Mouse (Mus musculus) kidney, postnatal 0 days (tissue): ENCODE results near the gene Mien1. TPM values are rescaled to one million over a fixed set of nuclear protein-coding genes. Genes with fewer than 3 reads are reported as not detected.

Experiments used
- ATAC-seq: fragments of 200-750 bp; cut with Nextera tagmentation; replicated peaks from 2 replicates; pipeline ENCODE4 v1.8.0; 2017; ENCODE audit warnings: low read depth, moderate number of reproducible peaks, moderate TSS enrichment, moderate library complexity; ENCODE audit not compliant: low FRiP score
- DNase-seq: peaks from one replicate; pipeline ENCODE4 v3.0.0-alpha.2; 2016; ENCODE audit warnings: low spot score
- H3K27ac ChIP-seq: fragments of 300-500 bp; sonication (generic); 2 replicates; pipeline ENCODE4 v1.5.1; 2014; ENCODE audit warnings: mild to moderate bottlenecking
- H3K27me3 ChIP-seq: fragments of 300-500 bp; sonication (generic); 2 replicates; pipeline ENCODE4 v1.6.1; 2014; ENCODE audit warnings: low read length, mixed read lengths; ENCODE audit not compliant: insufficient read depth
- H3K36me3 ChIP-seq: fragments of 300-500 bp; sonication (generic); 2 replicates; pipeline ENCODE4 v1.6.1; 2014; ENCODE audit warnings: low read length, mixed read lengths; ENCODE audit not compliant: insufficient read depth
- H3K4me1 ChIP-seq: fragments of 300-500 bp; sonication (generic); replicated peaks from 2 replicates; pipeline ENCODE4 v1.6.1; 2014; ENCODE audit warnings: antibody characterized with exemption, low read length, mixed read lengths; ENCODE audit not compliant: insufficient read depth
- H3K4me2 ChIP-seq: fragments of 300-500 bp; sonication (generic); 2 replicates; pipeline ENCODE4 v1.6.1; 2014; ENCODE audit warnings: mild to moderate bottlenecking, low read length, moderate library complexity, mixed read lengths
- H3K4me3 ChIP-seq: fragments of 300-500 bp; sonication (generic); replicated peaks from 2 replicates; pipeline ENCODE4 v1.5.1; 2014; ENCODE audit warnings: low read depth, low read length
- H3K9ac ChIP-seq: fragments of 300-500 bp; sonication (generic); 2 replicates; pipeline ENCODE4 v1.6.1; 2014; ENCODE audit warnings: low read depth, low read length
- H3K9me3 ChIP-seq: fragments of 300-500 bp; sonication (generic); replicated peaks from 2 replicates; pipeline ENCODE4 v1.6.1; 2016; ENCODE audit warnings: low read length, inconsistent platforms, mixed read lengths
- CTCF ChIP-seq: IDR thresholded peaks from 2 replicates; pipeline ENCODE4 v1.5.1; 2016; ENCODE audit warnings: antibody characterized with exemption, low read depth, mild to moderate bottlenecking, moderate library complexity
- WGBS: fragments of 180-500 bp; shearing (Covaris S2); extraction: QIAGEN DNeasy Blood & Tissue Kit; methylation state at CpG from one replicate; pipeline ENCODE4 v1.1.7; 2014; 5-methylcytosine and 5-hydroxymethylcytosine counted together
- polyA plus RNA-seq: library from polyadenylated mRNA; unstranded; fragments of >200 nt; fragmentation: Nextera tagmentation; extraction: Ambion mirVana; gene quantifications from 2 replicates; pipeline ENCODE4 v1.2.1, GENCODE M21; 2015

Mien1 gene
- polyA plus RNA-seq, 1 experiment from 2014 or later = 155 TPM

DNA sequence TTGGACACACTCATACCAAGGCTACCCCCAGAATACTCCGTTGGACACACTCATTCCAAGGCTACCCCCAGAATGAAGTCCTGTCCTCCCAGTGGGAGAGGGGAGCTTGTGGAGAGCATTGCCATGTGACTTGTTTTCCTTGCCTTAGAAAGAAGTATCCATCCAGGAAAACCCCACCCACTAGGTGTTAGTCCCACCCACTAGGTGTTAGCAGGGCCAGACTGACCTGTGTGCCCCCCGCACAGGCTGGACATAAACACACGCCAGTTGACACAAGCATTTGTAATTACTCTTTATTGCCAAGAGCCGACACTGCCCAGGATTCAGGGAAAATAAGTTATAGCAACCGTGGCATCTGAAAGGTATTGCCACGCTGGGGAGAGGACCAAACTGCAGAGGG lies 1.4 kb downstream of the Mien1 start:
- H3K36me3 ChIP-seq = peaks cover 30% of the 10 kb centered on the region
- no peak overlapping the region for H3K4me2 ChIP-seq
- DNase-seq = no peak
- H3K27ac ChIP-seq = peak overlapping the region; percentile 66; the same call in 1 of the 2 replicates
- ATAC-seq = no peak
- no peak for TF ChIP-seq CTCF
- H3K9me3 ChIP-seq = no peaks in the 10 kb centered on the region
- 68% methylated on average over 6 of the region's 6 CpGs for WGBS
- H3K4me1 ChIP-seq = no peaks in the 10 kb centered on the region; the same call in 1 of the 2 replicates
- no peaks in the 10 kb centered on the region for H3K27me3 ChIP-seq
- no peak overlapping the region for H3K4me3 ChIP-seq
- H3K9ac ChIP-seq = no peak overlapping the region

- no peak for TF ChIP-seq CTCF
- Histone ChIP-seq H3K27ac (no peak overlapping the region), H3K36me3 (peaks cover 47% of the 10 kb centered on the region), H3K4me2 (no peak overlapping the region), H3K4me1 (no peaks in the 10 kb centered on the region; the same call in 1 of the 2 replicates), H3K27me3 (no peaks in the 10 kb centered on the region), H3K9ac (no peak overlapping the region), H3K4me3 (no peak overlapping the region), H3K9me3 (no peaks in the 10 kb centered on the region)
- DNase-seq = no peak
- ATAC-seq = no peak
- WGBS = 92% methylated on average over 9 of the region's 9 CpGs
These were observed 3.1 kb downstream of the Mien1 start for GRCm38 (mm10) chr11:98435723-98436122.

DNA sequence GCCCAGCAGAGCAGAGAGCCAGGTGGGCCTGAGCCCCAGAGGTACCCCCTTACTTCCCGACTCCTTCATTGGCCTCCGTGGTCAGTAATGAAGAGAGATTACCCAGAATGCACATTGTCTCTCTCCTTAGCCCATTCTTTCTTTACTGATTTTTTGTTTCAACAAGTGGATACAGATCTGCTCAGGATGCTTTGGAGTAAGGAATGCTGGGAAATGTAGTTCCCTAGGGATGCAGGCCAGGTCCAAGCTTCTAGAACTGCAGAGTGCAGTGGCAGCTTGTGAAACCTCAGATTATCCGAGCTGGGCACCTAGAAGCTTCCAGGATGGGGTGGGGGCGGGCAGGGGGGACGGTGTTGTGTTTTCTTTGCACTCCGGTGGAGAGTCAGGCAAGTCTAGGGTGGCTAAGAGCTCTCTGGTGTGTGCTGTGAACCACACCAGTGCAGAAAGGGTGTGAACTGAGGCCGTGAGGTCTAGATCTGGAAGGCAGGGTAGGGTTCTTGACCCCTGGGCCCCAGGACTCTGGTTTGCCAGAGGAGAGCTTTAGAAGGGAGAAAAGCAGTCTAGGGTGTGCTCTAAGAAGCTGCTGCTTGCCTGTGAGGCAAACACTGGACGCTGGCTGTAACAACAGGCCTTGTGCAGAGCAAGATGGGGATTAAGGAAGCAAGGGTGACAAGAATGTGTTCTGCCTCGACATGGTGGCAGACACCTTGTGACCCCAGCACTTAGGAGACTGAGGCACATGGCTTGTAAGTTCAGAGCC lies 6.9 kb downstream of the Mien1 start:
- Histone ChIP-seq H3K9me3 (no peaks in the 10 kb centered on the region), H3K9ac (no peak overlapping the region), H3K27ac (no peak overlapping the region), H3K4me2 (no peak overlapping the region), H3K27me3 (no peaks in the 10 kb centered on the region), H3K36me3 (peaks cover 70% of the 10 kb centered on the region), H3K4me3 (no peak overlapping the region), H3K4me1 (no peaks in the 10 kb centered on the region)
- 84% methylated on average over 9 of the region's 9 CpGs for WGBS
- ATAC-seq (no peak), DNase-seq (no peak)
- no peak for TF ChIP-seq CTCF

- TF ChIP-seq CTCF = no peak
- H3K27ac ChIP-seq = no peak overlapping the region
- ATAC-seq (no peak), DNase-seq (no peak)
- H3K9me3 ChIP-seq = no peaks in the 10 kb centered on the region
- H3K27me3 ChIP-seq = no peaks in the 10 kb centered on the region
- 73% methylated on average over 5 of the region's 5 CpGs for WGBS
- no peaks in the 10 kb centered on the region for H3K4me1 ChIP-seq
- peaks cover 75% of the 10 kb centered on the region for H3K36me3 ChIP-seq
- H3K4me3 ChIP-seq = no peak overlapping the region
- H3K4me2 ChIP-seq = no peak overlapping the region
- no peak overlapping the region for H3K9ac ChIP-seq
These were observed 10.4 kb downstream of the Mien1 start for GRCm38 (mm10) chr11:98428436-98428835.

- ATAC-seq (no peak), DNase-seq (no peak)
- no peak for TF ChIP-seq CTCF
- Histone ChIP-seq H3K36me3 (peaks cover 73% of the 10 kb centered on the region), H3K4me2 (no peak overlapping the region), H3K27ac (no peak overlapping the region), H3K27me3 (no peaks in the 10 kb centered on the region), H3K9ac (no peak overlapping the region), H3K9me3 (no peaks in the 10 kb centered on the region), H3K4me3 (no peak overlapping the region), H3K4me1 (no peaks in the 10 kb centered on the region)
- WGBS = 90% methylated on average over 7 of the region's 7 CpGs
These were observed 12.2 kb downstream of the Mien1 start for GRCm38 (mm10) chr11:98426592-98426991.

GRCm38 (mm10) chr11:98418939-98419547 lies 19.7 kb downstream of the Mien1 start:
- Histone ChIP-seq H3K36me3 (peaks cover 20% of the 10 kb centered on the region), H3K4me2 (no peak overlapping the region), H3K27ac (peak overlapping the region; percentile 62; the same call in 1 of the 2 replicates), H3K4me3 (no peak overlapping the region), H3K9ac (0 out of 2 replicates have a peak overlapping the region, but pooled peaks have one; percentile 35), H3K27me3 (no peaks in the 10 kb centered on the region), H3K9me3 (no peaks in the 10 kb centered on the region), H3K4me1 (peaks cover 15% of the 10 kb centered on the region)
- WGBS = 73% methylated on average over 10 of the region's 10 CpGs
- DNase-seq = no peak
- ATAC-seq = no peak; the same call in 1 of the 2 replicates
- peak; percentile 48 for TF ChIP-seq CTCF
